Mouse (Mus musculus): ENCODE measurements around the gene Olfr318.
A peak's percentile ranks its signal among the peaks of the same experiment; 100 is the strongest.
"Not testable (repeated sequence)": the region's sequence is repeated elsewhere in the genome, so short reads cannot be mapped to it uniquely, and the experiment has no call there.

Gene Olfr318

GRCm38 (mm10) chr11:58723914-58724313, at the start of gene Olfr318:
Gene Olfr318, minus strand, starts transcription at chr11:58724014.
- DNase-seq, result no peak

GRCm38 (mm10) chr11:58772888-58773287, 49.1 kb upstream of the Olfr318 start, which contains the start of gene Olfr315:
Gene Olfr315, plus strand, starts transcription at chr11:58773188.
- no peak for DNase-seq

- no peak for DNase-seq
Measured at GRCm38 (mm10) chr11:58752434-58752833, 28.6 kb upstream of the Olfr318 start, which contains the start of gene Olfr316. Gene Olfr316, plus strand, starts transcription at chr11:58752734.

- not testable (repeated sequence) for DNase-seq
Measured at GRCm38 (mm10) chr11:58751096-58751495, 27.3 kb upstream of the Olfr318 start.

GRCm38 (mm10) chr11:58738792-58739262, 15.0 kb upstream of the Olfr318 start, which contains the start of gene Olfr317:
Gene Olfr317, minus strand, starts transcription at chr11:58739212.
- no peak for DNase-seq

- peak; percentile 28 for DNase-seq
Measured at GRCm38 (mm10) chr11:58733372-58733771, 9.6 kb upstream of the Olfr318 start.

- DNase-seq, result not testable (repeated sequence)
Measured at GRCm38 (mm10) chr11:58727896-58728650, 4.3 kb upstream of the Olfr318 start.

GRCm38 (mm10) chr11:58719701-58720100, 4.1 kb downstream of the Olfr318 start:
- DNase-seq, result no peak

- DNase-seq, result not testable (repeated sequence)
Measured at GRCm38 (mm10) chr11:58717723-58718122, 6.1 kb downstream of the Olfr318 start.

- no peak for DNase-seq
Measured at GRCm38 (mm10) chr11:58709086-58709485, 14.7 kb downstream of the Olfr318 start.

- DNase-seq, result no peak
Measured at GRCm38 (mm10) chr11:58698862-58699261, 25.0 kb downstream of the Olfr318 start, which contains the start of gene Olfr319. Gene Olfr319, plus strand, starts transcription at chr11:58699162.

- DNase-seq, result no peak
Measured at GRCm38 (mm10) chr11:58680799-58681198, 43.0 kb downstream of the Olfr318 start, which contains the start of gene Olfr320. Gene Olfr320, plus strand, starts transcription at chr11:58681099.

GRCm38 (mm10) chr11:58671825-58672224, 52.0 kb downstream of the Olfr318 start:
- DNase-seq, result no peak

- DNase-seq, result no peak
Measured at GRCm38 (mm10) chr11:58669252-58669651, 54.6 kb downstream of the Olfr318 start.

Measured in lung, postnatal 10 days (tissue).